Mouse (Mus musculus): ENCODE data around the gene Rabgap1l.

Gene Rabgap1l

GRCm38 (mm10) chr1:160594576-160594975, 198.4 kb downstream of the Rabgap1l start:
- DNase-seq (ENCODE audit: low spot score), result no peak

DNA sequence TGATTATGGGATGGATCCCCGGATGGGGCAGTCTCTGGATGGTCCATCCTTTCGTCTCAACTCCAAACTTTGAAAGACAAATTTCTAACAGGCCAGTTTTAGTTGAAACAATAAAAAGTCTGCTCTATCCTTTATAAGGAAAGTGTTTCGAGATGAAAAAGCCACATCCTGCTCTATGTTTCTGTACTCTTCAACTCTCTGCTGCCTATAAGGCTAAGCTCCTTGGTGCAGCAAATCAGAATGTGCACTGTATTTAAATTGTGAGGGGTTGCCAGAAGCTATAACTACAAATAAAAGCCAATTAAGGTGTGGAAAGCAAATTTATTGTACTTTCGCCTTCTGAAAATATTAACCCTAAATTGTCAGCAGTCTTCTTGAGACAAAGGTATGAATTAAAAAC, 198.9 kb downstream of the Rabgap1l start:
- no peak for DNase-seq (ENCODE audit: low spot score)

DNA sequence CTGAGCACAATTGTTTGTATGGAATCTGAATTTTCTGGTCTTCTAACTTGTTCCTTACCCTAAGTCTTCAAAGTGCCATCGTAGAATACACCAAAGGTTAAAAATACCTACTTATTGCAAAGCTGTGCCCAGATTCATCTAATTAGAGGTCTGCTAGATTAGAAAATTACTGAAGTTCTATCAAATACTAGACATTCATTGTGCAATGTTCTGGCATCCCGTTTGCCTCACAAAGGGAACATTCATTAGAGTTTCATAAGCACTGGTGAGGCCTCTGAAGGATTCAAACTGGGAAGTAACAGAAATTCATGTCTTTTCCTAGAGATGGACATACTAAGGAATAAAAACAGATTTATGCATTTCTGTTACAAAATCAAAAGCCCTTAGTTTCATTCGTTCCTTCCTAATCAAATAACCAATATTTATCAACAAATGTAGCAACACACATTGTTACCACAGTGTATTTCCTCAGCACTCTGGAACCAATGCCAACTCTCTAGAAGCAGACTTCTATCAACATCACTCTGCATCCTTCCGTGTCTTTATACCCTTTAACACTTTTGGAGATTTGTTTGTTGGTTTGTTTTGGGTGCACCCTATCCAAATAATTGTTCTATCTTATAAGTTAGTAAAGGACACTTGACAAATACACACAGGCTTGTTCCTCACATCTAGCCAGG, 204.0 kb downstream of the Rabgap1l start:
- no peak for DNase-seq (ENCODE audit: low spot score)

DNA sequence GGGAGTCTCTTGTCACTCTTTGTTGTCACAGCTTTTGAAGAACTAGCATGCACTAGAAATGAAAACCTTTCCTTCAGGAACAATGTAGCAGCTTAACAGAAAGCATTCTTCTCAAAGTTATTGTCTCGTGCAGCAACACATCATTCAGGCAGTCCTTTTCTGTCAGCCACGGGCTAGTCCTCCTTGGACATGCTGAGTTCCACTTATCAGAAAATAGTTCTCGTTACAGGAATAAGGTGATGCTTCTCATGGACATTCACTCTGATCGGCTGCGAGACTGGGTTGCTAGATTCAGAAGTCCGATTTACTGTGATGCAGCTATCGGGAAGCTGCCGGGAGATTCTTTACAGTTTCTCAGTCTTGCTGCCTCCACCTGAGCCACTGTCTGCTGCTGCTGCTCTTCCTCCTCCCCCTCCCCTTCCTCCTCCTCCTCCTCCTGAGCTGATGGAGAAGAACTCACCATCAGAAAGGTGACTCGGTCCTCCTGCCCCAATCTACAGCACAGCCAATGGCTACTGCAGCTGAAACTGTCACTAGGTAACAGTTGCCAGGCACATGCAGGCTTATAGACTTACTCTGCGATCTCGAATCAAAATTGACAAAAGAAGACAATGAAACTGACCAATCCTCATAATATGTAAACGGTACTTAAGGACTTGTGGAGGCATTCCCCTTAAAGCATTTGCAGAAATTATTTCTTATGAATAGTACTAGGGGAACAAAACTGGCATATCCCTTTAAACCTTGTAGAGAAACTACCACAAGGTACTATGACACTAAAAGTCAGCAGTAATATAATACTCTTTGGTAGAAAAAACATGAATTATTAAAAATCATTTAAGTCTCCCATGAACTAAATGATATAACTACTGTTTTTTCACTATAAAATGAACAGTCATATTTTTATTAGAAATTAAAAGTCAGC, 213.4 kb downstream of the Rabgap1l start:
- no peak for DNase-seq (ENCODE audit: low spot score)

- no peak for DNase-seq (ENCODE audit: low spot score)
These were observed 216.9 kb downstream of the Rabgap1l start for GRCm38 (mm10) chr1:160576124-160576523.

GRCm38 (mm10) chr1:160574039-160574438, 219.0 kb downstream of the Rabgap1l start:
- DNase-seq (ENCODE audit: low spot score), result no peak

DNA sequence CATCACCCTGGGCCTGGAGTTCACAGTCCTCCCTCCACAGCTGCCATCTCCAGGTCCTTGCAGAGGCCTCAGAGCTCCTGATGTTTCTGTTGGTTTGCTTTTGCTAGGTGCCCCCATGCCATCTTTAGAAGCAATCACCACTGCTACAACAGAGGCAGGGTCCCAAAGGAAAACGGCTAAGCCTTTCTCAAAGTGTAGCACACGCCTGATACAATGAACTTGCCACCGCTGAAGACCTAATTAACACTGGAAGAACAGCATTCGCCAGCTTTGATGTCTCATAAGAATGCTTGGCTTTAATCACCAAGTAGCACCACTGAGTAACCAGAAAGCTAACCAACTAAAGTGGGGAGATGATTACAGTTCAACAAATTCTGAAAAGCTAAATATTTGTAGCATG, 226.6 kb downstream of the Rabgap1l start:
- no peak for DNase-seq (ENCODE audit: low spot score)

DNA sequence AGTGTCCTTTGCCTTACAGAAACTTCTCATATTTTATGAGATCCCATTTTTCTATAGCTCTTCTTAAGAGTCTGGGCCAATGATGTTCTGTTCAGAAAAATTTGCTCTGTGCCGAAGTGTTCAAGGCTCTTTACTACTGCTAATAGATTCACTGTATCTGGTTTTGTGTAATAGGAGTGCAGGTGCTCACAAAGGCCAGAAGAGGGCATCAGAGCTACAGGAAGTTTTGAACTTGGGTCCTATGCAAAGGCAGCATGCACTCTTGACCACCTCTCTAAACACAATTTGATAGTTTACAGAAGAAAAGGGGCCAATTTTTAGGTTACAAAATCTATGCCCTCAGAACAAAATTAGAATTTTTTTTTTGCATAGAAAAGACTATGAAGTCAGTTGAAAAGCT, 231.6 kb downstream of the Rabgap1l start:
- no peak for DNase-seq (ENCODE audit: low spot score)

DNA sequence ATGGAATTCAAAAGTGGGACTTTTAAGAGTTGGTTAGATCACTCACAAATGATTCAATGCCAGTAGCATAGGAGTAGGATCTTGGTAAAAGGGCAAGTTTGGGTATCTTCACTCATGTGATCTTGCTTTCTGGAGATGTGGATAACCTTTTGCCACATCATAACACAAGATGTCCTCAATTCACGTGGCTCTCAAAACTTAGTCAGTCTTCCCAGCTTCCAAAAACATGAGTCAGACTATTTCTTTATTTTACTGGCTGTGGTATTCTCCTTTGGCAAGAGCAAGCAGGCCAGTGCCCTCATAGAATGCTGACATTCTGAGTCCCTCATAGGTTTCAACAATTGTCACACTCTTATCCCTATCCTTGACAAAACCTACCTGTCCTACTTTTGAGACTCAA, 242.4 kb downstream of the Rabgap1l start:
- DNase-seq (ENCODE audit: low spot score), result no peak

- DNase-seq (ENCODE audit: low spot score), result no peak
These were observed 244.8 kb downstream of the Rabgap1l start for GRCm38 (mm10) chr1:160547934-160548876.

DNA sequence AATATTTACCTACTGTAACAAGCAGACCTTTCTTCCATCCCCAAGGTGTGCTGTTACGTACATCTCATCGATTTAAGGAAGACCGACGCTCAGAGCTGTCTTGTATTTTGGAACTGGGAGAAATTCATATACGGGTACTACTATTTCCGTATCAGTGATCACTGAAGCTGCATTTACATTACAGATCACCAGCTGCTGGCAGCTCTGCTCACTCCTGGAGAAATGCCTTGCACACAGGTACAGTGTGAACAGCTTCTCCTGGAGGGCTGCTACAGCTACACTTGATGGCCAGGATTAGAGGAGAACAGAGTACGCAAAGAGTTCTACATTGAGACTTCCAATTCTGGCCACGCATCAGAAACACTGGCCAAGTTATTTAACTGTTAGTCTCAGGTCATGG, 257.4 kb downstream of the Rabgap1l start:
- DNase-seq (ENCODE audit: low spot score), result no peak

DNA sequence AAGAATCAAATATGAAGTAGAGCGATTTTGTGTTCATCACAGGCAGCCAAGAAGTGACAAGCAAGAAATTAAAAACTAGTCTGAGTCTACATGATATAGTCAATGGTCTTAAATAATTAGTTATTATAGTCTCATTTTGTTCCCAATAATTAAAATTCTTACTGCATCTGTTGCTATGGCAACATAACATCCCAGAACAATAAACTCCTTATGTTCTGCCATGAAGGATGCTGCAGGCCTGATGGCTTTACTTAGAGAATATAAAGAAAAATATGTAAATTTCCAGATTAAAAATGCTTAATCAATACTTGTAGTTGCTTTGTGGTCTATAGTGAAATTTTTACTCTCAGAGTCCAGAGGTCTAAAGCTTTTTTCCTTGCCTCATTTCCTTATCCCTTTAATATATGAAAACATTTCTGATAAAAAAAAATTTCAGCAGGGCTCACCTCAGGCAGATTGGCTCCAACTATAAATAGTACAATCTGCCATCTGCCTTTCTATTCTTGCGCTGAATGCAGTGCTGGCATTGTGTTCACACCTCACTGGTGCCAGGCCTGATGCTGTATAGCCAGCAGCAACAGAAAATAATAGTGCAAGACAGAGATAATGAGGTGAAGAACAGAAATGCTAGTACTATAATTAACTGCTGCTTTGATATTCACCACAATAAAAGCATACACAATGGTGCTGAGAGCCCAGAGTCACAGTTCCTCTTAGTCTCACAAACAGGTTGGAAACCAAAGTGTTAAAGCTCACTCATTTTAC, 258.3 kb downstream of the Rabgap1l start:
- DNase-seq (ENCODE audit: low spot score), result no peak

- DNase-seq (ENCODE audit: low spot score), result no peak
These were observed 259.7 kb downstream of the Rabgap1l start for GRCm38 (mm10) chr1:160533209-160533820.

GRCm38 (mm10) chr1:160531402-160531801, 261.6 kb downstream of the Rabgap1l start:
- peak; percentile 81 for DNase-seq (ENCODE audit: low spot score)

DNA sequence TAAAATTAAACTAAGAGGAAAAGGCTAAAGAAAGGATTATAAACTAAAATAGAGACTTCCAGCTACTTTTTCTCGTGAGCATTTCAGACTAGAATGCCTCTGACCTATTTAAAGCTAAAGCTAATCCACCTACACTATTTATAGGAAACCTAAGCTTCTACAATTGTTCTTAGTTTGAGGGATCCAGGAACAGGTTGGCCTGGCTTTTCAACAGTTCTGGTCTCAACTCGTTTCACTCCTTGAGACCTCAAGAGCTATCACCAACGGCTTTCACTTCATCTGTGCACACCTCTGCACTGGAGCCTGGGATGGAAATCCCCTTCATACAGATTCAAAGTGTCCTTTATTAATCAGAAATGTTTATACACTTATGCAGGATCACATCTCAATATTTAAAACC, 271.1 kb downstream of the Rabgap1l start:
- no peak for DNase-seq (ENCODE audit: low spot score)

DNA sequence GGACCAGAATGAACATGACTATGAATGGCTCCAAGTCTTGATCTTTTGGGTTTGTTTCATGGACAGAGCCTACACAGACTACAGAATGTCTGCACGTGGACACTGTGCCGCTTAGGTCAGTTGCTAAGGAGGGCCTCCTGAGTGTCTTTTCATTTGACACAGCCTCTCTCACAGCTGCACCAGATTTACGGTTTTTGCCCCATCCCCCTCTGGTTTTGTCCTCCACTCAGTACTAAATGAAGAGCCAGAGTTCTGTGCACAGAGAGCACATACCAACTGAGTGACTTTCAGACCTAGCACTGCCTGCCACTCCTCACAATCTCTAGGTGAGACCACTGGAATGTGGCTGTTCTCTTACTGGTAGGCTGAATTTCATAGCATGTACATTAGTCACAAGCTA, 272.3 kb downstream of the Rabgap1l start:
- no peak for DNase-seq (ENCODE audit: low spot score)

- no peak for DNase-seq (ENCODE audit: low spot score)
These were observed 273.0 kb downstream of the Rabgap1l start for GRCm38 (mm10) chr1:160519896-160520465.

- DNase-seq (ENCODE audit: low spot score), result no peak
These were observed 274.5 kb downstream of the Rabgap1l start for GRCm38 (mm10) chr1:160518552-160518951.

DNA sequence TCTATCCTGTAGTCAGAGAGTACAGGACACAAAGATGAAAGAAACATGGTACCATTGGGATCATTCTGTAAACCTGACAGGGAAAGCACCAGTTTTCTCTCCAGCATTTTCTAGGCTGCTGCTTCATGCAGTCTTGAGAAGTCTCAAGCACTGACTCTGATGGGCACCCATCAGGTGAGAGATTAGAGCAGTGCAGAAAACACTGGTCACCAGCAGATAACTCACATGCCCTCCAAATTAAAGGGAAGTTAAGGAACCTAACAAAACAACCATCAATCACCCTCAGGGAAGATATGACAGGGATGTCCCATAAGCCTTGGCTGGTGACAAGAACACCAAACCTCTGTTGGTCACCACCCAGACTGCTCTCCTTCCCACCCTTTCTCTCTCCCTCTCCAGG, 285.2 kb downstream of the Rabgap1l start:
- DNase-seq (ENCODE audit: low spot score), result no peak

GRCm38 (mm10) chr1:160496906-160497577, 296.0 kb downstream of the Rabgap1l start:
- DNase-seq (ENCODE audit: low spot score), result no peak
